Mouse (Mus musculus) fat pad, adult 2 months (tissue): ENCODE measurements around the gene Caln1.

Source experiments
- DNase-seq: peaks from one replicate; pipeline ENCODE4 v3.0.0-alpha.2; 2011; ENCODE audit warnings: low read depth, low spot score; ENCODE audit errors: extremely low read depth

The Caln1 gene

DNA sequence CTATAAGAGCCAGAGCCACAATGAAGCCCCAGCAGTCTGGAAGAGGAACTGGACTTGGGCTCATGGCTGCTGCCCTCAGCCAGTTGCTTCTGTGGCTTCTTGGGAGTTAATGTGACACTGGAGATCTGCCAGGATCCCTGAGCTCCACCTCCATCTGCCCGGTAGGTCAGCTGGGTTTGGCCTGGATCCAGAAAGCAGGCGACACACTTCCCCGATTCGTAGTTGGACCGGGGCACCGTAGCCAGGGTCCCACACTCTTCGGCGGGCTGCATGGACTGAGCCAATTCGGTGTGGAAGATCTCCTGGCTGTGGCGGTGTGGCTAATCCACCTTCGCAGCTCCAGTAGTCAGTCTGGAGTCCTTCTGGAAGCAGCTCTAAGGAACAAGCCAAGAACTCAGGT is at the start of gene Caln1:
Gene Caln1, plus strand, starts transcription at position 219 of the 400 bp plus-strand sequence.
- DNase-seq, result no peak

DNA sequence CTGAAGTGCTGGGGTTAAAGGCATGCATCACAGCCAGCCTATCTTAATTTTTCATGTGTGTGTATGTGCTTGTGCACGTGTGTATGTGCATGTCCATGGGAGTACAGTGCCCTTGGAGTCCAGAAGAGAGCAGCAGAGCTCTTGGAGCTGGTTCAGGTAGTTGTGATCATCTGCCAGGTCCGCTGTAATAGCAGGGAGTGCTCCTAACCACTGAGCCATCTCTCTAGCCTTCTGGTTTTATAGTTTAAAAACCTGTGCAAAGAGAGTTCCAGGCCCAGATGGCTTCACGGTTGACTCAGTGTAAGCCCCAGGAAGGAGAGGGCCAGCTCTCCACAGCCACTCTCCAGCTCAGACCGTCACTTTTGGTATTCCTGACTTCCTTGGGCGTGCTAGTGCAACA is 49.5 kb upstream of the Caln1 start:
- DNase-seq, result no peak

DNA sequence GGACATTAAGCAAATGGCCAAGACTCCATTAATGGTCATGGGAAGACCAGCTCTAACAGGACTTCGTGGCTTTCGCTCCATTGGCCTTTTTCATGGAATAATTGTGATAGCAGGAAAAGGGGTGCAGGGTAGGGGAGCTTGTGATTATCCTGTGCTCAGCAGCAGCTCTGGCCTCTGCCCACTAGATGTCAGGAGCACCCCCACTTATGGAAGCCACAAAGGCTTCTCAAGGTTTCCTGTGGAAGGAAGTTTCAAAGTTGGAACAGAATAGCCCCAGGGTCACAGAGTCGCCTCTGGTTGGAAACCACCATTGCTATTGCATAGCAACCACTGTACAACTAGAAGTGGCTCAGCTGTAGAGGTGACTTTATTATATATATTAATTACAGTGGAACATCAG is 48.8 kb upstream of the Caln1 start:
- no peak for DNase-seq

DNA sequence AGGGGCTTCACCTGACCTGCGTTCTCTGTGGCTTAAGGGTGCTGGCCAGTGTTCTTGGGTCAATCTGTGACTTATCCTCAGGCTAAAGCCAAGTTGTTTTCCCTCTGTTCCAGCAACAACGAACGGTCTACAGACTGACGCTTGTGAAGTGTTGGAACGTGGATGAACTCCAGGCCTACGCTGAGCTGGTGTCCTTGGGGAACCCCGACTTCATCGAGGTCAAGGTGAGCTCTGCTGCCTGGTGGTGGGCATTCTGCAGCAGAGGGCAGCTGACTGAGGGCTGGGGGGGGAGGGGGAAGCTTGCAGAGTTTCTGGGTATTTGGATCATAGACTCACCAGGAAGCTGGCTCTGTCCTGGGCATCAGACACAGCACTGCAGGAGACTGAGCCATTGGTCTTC is 43.8 kb upstream of the Caln1 start:
- no peak for DNase-seq

DNA sequence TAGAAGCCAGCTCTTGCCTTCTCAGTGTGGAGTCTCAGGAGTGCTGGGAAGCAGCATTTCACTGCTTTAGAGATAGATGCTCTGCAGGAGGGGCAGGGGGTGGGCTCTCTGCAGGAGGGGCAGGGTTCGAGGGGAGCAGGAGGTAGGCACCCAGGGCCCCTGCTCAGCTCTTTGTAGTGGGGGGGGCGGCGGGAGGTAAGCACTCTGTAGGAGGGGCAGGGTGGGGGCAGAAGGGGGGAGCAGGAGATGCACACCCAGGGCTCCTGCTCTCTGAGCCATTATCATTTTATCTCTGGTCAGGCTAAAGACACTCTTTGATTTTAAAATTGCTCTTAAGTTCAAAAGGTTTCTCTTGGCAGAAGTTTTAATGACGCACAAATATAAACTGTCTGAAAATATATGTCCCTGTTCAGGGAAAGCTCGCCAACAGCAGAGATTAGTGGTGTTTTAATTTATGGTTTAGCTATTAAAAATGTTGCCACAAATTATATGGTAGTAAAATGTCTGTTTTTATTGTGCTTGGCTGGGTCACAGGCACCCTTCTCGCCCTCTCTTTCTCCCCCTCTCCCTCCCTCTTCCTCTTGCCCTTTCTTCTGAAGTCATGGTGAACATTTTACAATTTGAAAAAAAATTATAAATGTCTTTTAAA is 41.5 kb upstream of the Caln1 start:
- no peak for DNase-seq

DNA sequence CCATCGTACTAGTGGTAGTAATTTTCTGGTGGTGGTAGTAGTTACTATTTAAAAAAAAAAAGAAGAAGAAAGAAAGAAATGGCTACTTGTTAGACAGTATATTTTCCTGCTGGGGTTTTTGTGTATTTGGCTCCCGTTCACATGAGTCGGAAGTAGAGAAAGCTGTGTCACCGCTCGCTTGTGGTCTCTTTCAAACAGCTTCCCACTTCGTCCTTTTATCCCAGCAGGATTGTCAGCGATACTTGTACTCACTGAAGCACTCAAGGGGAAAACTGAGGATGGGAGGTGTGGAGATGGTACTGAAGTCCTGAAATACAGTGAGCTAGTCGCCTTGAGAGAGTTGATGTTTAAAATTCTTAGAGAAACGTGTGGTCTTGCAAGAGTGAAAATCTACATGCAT is 40.9 kb upstream of the Caln1 start:
- no peak for DNase-seq

DNA sequence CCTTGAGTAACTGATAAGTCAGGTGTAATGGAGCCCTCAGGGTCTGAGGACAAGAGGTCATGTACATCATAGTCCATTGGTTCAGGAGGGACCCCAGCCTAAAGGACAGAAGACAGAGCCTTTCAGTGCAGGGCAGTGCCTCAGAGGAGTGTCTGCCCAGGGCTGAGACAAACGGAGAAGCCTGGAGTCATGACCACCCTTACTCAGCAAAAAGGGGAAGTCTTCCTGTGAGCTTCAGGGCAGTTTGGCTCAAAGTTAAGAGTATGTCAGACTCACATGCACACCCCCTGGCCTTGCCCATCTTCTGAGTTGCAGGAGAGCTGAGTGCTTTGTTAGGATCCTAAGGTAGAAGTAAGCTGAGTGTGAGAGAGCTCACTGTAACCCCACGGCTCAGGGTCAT is 39.4 kb upstream of the Caln1 start:
- DNase-seq, result no peak

DNA sequence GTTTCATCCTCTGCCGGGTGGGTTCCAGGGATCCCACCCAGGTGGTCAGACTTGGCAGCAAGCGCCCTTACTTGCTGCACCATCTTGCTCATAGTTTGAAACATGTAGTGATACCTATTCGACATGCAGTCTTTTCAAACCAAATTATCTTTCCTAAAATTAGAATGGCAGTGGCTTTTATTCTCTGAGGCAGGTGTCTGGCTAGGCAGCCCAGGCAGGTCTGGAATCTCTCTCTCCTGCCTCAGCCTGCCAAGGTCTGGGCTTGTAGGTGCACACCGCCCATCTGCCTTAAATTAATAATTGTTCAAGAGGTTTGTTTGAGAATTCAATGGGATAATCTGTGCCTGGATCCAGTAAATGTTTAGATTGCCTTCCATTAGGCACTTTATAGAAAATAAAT is 38.5 kb upstream of the Caln1 start:
- DNase-seq, result no peak

DNA sequence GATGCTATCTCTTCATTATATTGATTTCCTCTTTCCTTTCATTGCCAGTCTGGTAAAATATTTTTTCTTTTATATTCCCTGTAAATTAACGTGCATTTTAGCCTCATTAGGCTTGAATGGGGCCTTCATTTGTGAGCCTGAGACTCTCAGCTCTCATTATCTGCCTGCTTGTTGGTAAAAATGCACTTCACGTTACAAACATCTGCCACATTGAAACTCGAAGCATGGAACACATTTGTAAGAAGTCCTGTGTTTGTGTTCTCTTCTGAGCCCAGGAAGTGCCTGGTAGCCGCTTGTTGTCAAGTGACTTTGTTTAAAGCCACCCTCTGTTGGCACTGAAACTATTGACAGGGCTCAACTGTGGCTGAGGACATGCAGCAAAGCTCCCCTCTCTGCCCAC is 38.0 kb upstream of the Caln1 start:
- no peak for DNase-seq

DNA sequence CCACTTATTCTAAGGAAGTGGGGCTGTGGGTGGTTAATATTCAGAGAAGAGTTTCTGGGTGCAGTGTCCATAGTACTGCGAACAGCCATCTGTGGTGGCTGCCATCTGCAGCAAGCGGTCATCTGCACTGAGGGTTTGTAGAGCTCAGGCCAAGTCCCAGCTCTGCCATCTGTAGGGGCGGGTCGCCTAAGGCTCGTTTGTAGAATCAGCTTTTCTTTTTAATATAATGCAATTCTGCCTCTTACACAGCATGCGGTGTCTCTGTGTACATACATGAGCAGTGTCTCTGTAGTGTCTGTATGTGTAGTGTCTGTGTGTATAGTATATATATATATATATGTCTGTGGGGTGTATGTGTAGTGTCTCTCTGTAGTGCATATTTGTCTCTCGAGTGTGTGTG is 35.7 kb upstream of the Caln1 start:
- no peak for DNase-seq

DNA sequence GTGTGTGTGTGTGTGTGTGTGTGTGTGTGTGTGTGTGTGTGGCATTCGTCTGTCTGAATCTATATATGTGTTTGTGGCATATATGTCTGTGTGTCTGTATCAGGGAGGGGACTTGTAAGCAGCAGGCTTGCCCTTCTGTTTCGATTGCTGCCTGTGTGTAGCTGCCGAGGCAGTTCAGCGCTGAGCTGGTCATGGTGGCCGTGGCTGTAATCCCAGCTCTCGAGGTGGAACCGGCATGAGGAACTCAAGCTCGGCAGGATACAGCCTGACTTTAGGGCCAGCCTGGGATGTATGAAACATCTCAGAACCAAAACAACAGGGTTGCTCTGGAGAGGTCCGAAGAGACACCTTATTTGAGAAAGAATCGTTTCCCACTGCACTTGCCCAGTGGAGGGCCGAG is 35.3 kb upstream of the Caln1 start:
- DNase-seq, result no peak

DNA sequence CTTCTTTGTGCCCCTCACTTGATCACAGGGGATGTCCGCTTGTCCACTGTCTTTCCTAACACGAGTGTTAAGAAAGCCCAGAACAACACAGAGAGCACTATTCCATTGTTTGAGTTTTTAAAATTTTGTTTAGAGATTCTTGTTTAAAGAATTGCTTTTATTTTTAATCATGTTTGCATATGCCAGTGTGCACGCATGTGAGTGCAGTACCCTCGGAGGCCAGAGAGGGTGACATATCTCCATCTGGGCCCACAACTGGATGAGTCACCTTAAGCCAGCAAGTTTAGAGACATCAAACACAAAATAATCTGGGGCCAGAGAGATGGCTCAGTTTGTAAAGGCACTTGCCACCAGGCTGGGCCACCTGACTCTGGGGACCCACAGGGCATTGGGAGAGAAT is 33.8 kb upstream of the Caln1 start:
- DNase-seq, result no peak

DNA sequence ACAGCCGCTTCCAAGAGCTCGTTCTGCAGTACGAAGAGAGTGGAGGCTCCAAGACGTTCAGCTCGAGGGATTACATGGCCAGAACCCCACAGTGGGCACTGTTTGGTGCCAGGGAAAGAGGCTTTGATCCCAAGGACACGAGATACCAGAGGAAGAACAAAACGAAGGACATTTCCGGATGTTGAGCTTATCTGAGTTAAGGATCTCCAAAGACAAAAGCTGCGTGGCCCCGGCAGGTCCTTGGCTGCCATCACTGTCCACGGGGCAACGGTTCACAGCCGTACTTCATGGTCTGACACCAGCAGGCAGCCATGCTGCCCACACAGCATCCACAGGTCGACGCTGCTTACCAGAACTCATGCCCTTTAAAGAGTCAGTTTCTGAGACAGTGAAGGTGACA is 28.6 kb upstream of the Caln1 start:
- DNase-seq, result no peak

DNA sequence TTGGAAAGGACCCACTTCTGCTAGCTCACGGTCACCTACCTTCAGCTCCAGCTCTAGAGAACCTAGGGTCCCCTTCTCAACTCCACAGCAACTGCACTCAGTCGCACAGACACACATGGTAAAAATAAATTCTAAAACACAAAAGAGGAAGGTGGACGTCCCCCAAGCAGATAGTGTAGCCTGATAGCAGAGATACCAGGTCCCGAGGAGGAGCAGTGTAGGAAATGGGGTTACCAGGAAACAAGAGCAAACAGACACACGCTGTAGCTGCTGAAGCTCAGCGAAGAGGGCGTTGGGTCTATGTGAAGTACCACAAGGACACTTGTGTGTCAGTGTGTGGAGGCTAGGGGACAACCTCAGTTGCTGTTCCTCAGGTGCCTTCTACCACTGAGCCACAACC is 24.3 kb upstream of the Caln1 start:
- DNase-seq, result no peak

DNA sequence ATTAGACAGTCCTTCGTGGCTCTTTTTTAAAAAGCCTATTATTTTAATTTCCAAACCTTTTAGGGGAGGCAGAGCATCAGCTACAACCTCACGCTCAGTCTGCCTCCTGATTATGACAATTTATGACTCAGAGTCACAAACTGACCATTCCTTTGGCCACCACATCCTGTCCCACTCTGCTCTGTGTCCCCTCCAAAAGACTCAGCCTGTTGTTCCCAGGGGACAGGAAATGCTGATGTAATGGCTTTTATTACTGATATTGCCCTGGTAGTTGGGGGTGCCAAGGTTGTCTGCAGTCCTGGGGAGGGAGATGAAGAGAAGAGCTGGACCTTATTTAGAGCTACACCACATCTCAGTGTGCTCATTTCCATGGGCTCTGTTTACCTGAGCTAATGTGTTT is 23.4 kb upstream of the Caln1 start:
- DNase-seq, result no peak

DNA sequence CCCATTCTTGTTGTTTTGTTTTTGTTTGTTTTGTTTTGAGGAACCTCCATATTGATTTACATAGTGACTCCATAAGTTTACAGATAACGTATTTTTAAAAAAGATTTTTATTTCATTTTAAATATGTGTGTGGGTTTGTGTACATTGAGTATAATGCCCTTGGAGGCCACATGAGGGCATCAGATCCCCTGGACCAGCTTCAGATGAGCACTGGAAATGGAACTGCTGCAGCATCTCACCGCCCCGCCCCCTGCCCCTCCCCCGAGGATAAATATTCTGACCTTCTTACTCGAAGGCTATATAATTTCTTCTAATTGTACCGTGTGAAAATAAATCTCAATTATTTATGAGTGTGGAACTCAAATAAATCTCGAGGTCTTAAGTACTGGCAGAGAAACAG is 14.0 kb upstream of the Caln1 start:
- no peak for DNase-seq

DNA sequence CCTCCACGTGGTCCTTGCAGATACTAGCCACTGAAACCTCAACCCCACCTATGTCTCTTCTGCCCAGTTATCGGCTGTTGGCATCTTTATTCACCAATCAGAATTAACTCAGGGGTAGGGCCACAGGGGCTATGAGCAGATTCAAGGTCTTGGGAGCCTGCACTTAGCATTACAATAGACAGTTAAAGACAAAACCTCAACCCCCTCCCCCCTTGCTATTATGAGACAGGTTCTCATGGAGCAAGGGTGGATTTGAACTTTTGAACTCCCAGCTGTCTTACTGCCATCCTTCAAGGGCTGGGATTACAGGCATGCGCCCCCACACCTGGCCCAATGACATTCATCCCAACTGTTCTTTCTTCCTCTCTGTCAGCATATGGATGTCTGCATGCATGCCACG is 6.1 kb upstream of the Caln1 start:
- no peak for DNase-seq

DNA sequence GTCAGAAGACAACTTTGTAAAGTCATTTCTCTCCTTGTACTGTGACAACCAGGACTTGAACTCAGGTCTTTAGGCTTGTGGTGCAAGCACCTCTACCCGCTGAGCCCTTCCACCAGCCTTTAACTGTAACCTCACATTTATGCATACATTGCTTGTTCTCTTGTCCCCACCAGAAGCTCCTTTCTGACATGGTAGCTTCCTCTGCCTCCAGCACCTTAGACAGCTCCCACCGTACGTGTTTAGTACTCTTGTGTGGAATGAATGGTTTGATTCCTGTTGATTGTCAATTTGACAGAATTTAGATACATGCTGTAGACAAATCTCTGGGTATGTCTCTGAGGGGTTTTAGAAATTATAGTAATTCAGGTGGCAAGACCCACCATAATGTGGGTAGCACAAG is 5.5 kb upstream of the Caln1 start:
- DNase-seq, result no peak

DNA sequence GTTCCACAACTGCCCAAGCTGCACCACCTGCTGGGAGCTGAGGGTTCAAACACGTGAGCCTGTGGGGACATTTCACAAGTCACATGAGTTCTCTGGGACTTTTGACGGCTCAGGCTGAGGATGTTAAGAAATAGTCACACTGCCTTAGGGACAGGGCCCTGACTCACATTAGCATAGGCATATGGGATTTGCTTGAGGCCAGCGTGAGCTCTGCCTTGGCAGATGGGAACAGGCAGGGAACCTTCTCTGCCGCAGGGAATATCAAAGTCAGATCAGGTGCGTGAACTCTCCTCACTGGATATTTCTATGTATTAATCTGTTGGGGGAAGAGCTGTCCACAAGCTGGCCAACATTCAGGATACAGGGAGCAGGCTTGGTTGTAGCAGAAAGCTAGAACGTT is 1.0 kb upstream of the Caln1 start:
- DNase-seq, result no peak

DNA sequence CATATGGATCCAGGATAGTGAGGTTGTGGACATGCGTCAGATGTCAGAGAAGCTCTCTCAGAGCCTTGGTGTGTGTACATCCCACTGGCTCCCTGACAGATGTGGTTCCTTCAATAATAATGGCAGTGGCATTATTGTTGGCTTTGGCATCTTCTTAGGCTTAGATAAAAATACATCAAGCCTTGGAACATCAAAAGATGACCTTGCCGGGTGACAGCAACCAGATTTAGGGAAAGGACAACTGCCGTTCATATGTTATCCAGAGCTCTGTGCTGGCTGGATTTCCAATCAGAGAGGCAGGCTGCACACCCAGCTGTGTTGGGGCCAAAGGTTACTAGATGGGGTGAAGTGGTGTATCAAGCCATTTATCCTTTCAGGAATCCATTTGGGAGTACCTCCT is 6.2 kb downstream of the Caln1 start:
- DNase-seq, result no peak

DNA sequence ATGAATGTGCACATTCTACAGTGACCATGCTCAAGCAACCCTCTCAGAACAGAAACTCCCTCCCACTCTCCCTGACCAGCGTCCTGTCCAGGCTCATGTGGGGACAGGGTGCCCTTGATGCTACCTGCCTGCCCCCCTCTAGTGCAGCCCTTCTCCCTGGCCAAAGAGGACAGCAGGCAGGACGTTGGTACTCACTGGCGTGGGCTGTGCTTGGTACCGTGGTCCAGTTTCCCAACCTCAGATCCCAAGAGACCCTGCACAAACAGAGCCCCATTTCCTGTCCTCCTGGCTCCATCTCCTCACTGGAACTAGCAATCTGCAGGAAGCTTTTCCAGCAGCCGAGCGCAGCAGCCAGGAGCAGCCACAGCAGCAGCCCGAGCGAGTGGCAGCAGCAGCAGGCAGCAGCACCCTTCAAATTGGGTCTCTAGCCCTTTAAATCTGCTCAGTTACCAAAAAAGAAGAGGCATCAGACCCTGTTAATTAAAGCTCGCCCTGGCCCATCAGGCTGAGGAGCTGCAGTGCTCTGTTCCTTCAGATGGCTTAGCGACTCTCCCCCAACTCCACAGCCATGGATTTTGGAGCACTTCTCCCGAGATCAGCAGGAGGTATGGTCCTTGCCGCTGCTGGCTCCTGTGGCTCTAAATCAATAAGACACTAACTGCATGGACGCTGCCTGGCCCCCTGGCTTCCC is 15.1 kb downstream of the Caln1 start, which contains the start of gene A330070K13Rik:
Gene A330070K13Rik, minus strand, starts transcription at position 410 of the 691 bp plus-strand sequence.
- DNase-seq, result no peak

DNA sequence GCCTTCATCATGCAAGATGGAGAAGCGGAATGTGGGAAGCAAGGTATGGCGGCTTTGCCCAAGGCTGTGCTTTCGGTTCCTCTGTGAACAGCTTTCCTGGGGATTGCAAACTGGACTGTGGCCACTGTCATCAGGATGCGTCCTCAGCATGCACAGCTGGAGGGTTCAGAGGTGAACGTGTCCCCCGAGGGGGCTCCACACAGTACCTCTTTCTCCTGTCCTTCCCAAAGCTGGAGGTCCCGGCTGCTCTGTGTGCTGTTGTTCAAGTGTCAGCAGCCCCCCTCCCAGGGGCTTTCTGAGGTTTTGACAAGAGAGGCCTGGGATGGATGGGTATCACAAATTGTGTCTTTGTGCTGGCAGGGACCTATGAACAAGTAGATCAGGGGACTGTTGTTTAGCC is 17.2 kb downstream of the Caln1 start:
- DNase-seq, result no peak
